Mouse (Mus musculus) ovary, postnatal 10 days (tissue): ENCODE data around the gene Polg2.
A peak's percentile ranks its signal among the peaks of the same experiment; 100 is the strongest.
"Not testable (repeated sequence)": the region's sequence is repeated elsewhere in the genome, so short reads cannot be mapped to it uniquely, and the experiment has no call there.

ENCODE experiments used
- DNase-seq: peaks from one replicate; pipeline ENCODE4 v3.0.0; 2022; ENCODE audit warnings: low spot score

Polg2 gene

DNA sequence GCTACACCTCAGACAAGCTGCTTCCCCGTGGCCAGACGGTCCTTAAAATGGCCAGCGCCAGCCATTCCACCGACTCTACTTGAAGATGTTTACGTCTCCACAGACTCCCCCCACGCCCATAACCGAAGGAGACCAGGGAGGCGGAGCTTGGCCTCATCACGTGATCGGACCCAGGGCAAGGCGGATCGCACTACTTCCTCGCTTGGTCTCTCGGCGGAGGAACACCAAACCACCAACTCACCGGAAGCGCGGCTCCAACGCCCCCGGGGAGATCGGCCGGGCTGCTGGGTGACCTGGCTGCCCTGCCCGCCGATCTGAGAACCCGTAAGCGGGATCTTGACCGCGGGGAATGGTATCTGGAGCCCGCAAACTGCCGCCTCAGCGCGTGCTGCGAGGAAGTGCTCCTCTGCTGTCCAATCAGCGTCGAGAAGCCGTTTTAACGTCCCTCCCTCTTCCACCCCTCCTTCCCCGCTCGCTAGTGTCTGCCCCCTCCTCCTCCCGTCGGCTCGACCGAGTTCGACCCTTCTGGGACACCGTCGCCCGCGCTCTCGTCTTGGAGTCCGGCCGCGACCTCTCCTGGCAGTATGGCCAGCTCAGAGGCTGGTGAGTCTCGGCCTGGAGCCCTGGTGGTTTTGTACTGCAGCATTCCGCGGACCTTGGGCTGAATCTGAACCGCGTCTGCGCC is 9.6 kb upstream of the Polg2 start, which contains the start of the genes Ddx5 and Cep95:
Ddx5 (minus strand) TSS at position 411 of the 685 bp plus-strand sequence.
Cep95 (plus strand) TSS at position 478 of the 685 bp plus-strand sequence.
- peak; percentile 96 for DNase-seq

DNA sequence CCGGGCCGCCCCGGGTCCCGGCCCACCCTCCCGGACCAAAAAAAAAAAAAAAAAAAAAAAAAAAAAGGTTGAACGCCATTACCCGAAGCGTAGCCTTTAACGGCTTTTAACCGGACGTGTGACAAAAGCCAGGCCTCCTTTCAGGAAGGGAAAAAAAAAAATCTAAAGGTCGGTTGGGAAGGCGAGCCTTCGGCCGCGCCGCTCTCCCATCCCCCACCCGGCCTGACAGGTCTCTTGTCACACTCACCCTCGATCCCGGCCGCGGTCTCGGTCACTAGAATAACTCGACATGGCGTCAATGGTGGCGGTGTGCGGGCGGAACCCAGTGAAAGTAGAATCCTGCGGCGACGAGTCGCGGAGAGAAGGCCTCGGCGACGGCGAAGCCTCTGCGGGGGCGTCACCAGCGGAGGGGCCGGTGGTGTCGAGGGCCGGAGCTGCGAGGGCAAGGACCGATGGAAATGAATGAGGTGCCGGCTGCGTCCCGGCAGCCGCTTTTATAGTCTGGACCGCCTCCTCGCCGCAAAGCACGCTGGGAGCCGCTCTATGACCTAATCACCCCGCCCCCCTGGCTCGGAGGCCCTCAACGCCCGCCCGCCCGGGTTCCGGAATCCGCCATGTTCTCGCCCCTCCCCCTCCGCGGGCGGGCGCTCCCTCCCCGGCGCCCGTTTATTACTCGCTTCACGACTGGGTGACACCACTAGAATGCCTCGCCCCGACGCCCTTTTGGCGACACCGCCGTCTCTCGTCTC is 8.9 kb upstream of the Polg2 start:
- DNase-seq, result peak; percentile 99

DNA sequence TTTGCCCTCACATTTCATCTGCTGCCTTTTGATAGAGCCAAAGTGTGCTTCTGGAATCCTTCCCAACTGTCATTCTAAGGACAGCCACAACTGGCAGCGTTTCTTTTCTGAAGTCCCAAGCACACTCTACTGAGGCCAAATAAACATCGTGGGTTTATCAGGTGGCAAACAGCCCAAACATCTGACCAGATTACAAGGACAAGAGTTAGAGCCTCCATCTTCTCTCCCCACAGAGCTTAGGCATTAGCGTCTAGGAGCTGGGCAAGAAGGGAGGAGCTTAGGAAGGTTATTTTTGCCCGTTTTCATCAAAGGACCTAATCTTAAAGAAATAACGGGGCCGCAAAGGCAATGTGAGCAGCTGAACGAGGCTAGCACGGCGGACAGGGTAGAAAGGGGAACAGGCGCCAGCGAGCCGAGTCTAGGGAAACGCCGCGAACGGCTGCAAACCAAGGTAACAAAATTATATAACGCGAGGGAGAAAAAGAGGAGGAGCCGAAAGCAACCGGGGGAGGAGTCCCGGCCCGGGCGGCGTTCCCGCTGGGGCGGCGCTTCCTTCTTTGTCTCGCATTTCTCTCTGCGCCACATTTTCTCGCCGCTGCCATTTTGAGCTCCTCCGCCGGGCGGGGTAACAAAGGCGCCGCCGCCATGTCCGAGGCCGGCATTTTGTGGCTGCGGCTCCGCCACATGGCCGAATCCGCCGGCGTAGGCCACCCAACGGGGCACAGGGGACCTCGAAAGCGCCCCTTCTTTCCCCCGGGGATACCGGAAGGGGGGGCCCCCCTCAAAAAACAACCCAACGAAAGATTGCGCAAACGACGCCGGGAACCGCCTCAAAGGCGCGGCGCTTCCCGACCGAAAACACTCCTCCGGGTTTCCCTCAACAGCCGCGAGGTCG is 8.0 kb upstream of the Polg2 start:
- peak; percentile 83 for DNase-seq

GRCm38 (mm10) chr11:106785043-106785442 is 5.7 kb upstream of the Polg2 start:
- DNase-seq, result no peak

DNA sequence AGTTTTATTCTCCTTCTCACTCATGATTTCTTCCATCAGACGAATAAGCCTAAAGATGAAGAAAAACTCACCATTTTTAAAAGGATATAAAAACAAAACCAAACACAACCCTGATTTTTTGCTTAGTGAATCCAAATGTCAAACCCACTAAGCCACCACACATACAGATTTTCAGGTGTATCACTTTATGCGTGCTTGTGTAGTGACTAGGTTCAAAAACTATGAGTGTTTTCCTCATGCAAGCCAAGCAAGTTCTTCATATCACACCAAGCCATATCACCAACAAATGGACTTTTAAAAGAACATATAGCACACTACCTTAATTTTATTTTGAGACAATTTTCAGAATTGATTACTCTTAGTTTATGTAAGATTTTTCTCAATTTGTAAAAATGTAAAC is 5.1 kb upstream of the Polg2 start:
- no peak for DNase-seq

DNA sequence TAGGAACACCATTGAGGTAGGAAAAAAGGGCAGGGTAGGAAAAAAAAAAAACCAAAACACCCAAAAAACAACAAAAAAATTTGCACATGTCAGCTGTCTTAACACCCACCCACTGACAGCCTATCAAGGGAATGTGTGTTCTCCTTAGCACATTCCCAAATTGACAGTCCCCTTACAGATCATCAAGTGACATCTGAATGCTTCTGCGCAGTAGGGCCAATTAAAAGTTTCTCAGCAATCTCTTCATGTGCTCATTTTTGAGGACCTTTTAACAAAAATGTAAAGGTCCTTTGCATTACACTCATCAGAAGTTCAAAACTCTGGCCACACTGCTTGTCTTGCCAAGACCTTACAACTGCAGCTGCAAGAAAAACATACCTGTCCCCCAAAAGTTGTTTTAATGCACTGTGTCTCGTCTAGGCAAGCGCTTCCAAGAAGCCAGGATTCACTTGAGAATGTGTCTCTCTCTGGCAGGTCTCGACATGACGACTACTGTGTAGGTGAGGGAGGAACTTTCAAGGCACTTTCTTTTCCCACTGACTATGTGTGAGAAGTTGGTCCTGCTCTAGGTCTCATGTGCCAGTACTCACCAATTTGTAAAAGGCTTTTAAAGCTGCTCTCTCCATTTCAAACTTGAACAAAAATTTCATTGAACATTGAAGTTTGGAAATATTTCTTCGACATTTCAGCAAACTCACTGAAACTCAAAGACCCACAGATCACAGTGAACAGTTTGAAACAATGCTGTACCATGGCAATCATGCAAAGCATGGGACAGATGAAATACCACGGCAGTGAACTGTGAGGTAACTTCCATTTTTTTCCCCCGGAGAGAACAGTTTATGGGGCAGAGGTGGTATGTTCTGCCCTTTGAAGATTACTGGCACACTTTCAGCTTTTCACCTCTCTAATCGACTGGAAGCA is 3.8 kb upstream of the Polg2 start:
- no peak for DNase-seq

DNA sequence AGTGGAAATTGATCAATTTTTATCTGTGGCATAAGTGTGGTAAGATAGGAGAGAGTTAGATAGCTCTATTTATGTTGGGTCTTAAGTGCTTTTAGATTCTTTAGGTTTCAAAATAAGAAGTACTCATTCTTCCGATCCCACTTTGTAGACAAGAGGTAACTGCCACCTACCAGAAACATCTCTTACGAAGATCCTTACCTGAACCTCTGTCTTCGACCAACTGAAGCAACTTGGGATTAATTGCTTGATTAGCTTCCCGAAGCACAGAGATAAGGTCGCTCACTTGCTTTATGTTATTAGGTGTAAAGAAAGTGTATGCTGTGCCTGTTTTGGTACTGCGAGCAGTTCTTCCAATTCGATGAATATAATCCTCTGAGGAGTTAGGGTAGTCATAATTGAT is 2.9 kb upstream of the Polg2 start:
- not testable (repeated sequence) for DNase-seq

GRCm38 (mm10) chr11:106780590-106781220 is 1.4 kb upstream of the Polg2 start:
- DNase-seq, result no peak

DNA sequence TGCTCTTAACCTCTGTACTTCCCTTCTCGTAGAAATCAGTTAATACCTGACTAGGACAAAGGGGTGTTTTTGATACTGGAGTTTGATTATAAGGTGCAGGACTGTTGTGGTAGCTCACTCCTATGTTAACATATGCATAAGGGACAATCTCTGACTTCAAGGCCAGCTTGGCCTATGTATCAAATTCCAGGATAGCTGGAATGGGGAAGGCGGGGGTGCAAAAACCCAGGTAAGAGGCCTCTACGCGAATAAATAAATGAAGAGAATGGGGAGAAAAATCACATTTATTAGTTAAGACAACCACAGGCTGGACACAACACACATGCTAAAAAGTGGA is 720 bp upstream of the Polg2 start:
- DNase-seq, result no peak

DNA sequence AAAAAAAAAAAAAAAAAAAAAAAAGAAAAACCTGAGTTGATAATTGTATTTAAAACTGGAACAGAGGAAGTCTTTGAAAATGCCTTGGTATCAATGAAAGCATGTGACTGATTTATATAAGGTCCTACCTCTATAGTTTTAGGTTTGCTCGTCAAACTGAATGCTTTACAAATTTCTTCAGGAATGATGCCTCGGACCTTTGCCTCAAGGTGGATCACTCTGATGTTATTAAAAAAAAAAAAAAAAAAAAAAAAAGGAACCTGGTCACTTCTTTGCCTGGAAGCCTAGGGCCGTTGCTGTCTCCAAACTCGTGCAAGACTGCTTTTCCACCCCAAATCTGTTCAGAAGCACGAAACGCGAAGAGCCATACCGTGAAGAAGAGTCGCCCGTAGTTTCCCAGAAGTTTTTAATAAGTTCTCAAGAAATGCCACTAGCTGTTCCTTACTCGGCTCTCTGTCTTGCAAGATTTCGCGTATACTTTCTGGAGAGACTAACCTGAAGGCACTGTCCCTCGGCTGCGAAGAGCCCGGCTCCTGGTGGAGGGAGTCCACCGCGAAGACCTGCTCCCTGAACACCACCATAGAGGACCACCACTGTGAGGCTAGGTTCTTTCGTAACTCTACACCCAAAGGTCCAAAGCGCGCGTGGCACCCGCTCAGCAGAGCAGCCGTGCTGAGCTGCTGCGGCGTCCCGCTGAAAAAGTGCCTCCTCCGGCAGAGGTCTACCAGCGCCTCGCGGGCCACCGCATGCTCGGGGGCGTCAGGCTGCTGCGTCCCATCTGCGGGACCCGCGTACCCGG is 549 bp downstream of the Polg2 start:
- no peak for DNase-seq

DNA sequence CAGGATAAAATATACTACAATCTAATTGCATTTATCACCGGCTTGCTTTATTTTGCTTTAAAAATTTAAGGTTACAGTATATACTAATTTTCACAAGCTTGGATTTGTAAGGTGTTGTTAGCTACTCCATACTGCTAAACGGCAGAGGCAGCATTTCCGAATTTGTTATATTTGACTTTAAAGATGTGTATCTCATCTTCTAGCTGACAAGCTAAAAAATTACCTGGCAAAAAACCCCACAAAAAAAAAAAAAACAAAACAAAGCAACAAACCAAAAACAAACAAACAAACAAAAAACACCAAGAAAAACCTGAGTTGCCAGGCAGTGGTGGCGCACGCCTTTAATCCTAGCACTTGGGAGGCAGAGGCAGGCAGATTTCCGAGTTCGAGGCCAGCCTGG is 1.2 kb downstream of the Polg2 start:
- no peak for DNase-seq

- DNase-seq, result no peak
These were observed 1.9 kb downstream of the Polg2 start for GRCm38 (mm10) chr11:106777395-106777794.

- DNase-seq, result no peak
These were observed 2.4 kb downstream of the Polg2 start for GRCm38 (mm10) chr11:106776960-106777359.

GRCm38 (mm10) chr11:106773061-106773460 is 6.3 kb downstream of the Polg2 start:
- DNase-seq, result no peak

DNA sequence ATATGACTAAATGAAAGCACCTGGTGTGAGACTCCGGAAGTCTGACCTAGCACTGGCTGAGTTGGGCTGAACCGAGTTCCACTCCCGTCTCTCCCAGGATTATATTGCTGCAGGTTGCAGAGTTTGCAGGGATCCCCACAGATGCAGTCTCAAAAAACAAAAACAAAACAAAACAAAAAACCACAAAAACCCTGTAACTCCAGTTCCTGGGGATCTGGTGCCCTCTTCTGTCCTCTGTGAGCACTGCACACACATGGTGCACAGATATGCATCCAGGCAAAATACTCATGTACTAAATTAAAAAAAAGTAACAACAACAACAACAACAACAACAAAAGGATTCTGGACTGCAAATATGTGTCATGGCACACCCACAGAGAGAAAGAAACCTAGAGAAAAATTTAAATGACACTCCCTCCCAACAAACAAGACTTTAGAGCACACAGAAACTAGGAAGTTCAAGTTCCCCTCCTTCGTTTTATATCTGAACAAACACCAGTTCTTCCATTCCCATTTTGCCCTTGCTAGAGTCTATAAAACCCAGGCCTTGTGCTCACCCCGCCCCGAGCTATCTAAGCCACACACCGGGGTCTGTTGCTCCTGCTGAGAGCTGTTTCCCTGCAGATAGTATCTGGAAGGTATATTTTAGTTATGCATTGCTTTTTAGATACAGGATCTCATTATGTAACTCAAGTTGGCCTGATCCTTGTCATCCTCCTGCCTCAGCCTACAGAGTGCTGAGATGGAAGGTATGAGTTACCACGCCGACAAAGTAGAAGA is 9.0 kb downstream of the Polg2 start:
- no peak for DNase-seq

- DNase-seq, result no peak
These were observed 11.8 kb downstream of the Polg2 start for GRCm38 (mm10) chr11:106767516-106767915.

GRCm38 (mm10) chr11:106766611-106767162 is 12.7 kb downstream of the Polg2 start:
- no peak for DNase-seq

GRCm38 (mm10) chr11:106762800-106763185 is 16.5 kb downstream of the Polg2 start:
- no peak for DNase-seq
